Mouse (Mus musculus): ENCODE results near the gene Pfdn6.
"Not testable (repeated sequence)": the region's sequence is repeated elsewhere in the genome, so short reads cannot be mapped to it uniquely, and the experiment has no call there.

Gene Pfdn6

DNA sequence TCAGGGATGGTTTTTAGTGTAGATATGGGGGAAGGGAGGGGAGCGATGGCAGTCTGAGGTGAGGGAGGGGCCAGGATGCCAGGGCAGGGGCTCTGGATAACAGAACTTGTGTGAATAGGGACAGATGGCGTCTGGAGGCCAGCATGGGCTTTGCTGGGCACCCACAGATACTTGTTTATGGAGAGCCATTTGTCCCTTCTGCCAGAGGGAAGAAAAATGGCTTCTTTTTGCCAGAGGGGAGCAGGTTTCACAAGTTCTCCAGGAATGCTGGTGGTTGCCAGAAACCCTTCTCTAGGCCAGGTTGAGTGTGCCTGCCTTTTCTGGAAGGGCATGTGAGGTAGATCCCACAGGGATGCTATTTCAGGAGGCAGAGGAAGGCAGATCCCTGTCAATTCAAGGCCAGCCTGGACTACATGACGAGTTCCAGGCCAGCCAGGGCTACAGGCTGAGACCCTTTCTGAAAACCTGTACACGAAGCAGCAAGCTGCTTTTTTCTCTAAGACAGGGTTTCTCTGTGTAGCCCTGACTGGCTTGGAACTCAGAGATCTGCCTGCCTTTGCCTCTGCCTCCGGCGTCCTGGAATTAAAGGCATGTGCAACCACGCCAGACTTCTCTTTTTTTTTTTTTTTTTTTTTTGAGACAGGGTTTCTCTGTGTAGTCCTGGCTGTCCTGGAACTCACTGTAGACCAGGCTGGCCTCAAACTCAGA, 39.7 kb downstream of the Pfdn6 start:
- in situ Hi-C loops (cut with MseI, MboI), result no loop called here

DNA sequence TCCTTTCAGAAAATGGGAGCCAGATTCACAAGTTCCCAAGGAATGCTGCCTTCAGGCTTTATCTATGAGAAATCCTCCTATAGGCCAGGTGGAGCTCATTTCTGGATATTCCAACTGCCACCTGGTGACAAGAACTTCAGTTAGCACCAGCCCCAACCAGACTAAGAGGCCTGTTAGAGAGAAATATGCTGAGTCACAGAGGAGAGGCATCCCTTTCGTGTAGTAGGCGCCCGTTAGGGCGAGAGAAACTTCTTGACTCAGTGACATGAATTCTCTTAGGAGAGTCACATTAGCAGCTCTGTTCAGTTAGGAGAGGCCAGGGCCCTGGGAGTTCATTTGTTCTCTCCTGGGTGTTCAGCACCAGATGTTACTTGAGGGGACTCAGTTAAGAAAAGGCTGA, 40.5 kb downstream of the Pfdn6 start:
- in situ Hi-C loops (cut with MseI, MboI), result no loop called here

DNA sequence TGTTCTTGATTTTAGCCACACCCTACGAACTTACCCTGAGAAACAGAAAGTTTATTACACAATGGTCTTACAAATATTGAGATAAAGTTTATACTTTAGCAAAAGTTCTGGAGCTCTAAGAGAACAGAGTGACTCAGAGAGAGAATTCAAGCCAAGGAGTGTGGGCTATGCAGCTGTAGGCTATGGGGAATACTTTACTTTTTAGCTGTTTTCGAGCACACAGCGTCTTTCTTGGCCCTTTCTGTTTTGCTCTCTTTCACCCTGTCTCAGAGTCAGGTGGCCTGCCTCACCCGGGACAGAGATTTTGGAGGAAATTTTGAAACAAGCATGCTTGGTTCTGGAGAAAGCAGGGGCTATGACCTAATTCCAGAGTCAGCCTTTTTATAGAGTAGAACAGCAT, 42.0 kb downstream of the Pfdn6 start:
- in situ Hi-C loops (cut with MseI, MboI), result not testable (repeated sequence)

DNA sequence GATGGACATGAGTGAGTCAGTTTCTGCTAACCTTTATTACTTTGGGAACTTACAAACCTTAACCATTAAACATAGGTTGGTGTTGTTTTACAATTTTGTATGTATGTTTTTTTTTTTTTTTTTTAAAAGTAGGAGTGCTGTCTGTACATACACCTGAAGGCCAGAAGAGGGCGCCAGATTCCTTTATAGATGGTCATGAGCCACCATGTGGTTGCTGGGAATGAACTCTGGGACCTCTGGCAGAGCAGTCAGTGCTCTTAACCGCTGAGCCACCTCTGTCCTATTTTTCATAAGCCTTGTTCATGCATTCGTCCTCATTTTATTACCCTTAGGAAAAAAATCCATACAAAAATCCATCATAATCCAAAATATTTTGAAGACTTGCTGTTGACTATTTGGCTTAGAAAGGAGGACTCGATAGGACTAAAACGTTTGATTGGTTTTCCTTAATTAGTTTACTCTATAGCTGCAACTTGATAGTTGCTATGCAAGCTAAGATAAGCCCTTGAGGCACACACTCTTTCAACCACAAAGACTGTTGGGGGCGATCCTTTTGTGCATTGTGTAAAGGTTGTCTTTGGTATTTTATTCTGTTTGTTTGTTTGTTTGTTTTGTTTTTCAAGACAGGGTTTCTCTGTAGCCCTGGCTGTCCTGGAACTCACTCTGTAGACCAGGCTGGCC, 42.9 kb downstream of the Pfdn6 start:
- in situ Hi-C loops (cut with MseI, MboI), result no loop called here

DNA sequence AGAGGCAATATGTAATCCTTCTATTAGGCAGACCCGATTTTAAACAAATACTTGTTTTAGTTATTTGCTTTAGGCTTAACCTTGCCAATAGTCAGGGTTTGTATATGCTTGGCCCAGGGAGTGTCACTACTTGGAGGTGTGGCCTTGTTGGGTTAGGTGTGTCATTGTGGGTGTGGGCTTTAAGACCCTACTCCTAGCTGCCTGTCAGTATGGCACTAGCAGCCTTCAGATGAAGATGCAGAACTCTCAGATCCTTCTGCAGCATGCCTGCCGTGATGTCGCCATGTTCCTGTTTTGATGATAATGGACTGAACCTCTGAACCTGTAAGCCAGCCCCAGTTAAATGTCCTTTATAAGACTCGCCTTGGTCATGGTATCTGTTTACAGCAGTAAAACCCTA, 47.1 kb downstream of the Pfdn6 start:
- in situ Hi-C loops (cut with MseI, MboI), result not testable (repeated sequence)

DNA sequence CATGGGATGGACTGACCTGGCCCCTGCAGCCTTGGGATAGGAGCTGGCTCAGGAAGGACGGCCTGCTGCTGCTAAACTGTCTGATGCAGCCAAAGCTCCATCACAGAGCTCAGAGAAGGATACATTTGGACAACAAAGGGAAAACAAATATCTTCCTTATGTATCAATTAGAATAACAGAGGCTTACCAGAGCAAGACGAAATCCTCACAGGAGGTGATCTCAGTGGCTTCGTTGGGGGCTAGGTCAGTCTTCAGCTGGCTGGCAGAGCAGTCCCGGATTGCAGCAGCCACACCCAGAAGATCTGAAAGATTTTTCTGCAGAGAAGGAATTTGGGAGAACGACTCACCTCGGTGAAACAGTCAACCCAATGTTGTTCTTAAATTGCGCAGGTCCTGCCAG, 47.7 kb downstream of the Pfdn6 start:
- in situ Hi-C loops (cut with MseI, MboI), result no loop called here

DNA sequence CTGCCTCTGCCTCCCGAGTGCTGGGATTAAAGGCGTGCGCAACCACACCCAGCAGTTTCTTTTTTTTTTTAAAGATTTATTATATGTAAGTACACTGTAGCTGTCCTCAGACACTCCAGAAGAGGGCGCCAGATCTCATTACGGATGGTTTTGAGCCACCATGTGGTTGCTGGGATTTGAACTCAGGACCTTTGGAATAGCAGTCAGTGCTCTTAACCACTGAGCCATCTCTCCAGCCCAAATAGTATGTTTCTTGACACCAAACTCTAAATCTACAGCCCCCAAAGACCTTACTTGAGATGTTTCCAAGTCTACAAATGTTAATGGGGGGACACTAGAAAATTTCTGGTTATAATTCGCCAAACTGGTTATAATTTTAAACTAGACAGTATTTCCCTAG, 48.3 kb downstream of the Pfdn6 start:
- in situ Hi-C loops (cut with MseI, MboI), result not testable (repeated sequence)

DNA sequence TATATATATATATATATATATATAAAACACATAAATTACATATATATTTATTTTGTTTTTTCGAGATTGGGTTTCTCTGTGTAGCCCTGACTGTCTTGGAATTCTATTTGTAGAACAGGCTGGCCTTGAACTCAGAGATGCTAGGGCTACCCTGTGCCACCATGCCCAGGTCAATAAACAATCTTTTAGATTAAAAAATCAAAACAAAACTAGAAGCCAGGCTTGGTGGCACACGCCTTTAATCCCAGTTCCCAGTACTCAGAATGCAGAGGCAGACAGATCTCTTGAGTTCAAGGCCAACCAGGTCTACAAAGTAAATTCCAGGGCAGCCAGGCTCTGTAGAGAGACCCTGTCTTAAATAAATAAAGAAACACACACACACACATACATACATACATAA, 48.8 kb downstream of the Pfdn6 start:
- in situ Hi-C loops (cut with MseI, MboI), result no loop called here

DNA sequence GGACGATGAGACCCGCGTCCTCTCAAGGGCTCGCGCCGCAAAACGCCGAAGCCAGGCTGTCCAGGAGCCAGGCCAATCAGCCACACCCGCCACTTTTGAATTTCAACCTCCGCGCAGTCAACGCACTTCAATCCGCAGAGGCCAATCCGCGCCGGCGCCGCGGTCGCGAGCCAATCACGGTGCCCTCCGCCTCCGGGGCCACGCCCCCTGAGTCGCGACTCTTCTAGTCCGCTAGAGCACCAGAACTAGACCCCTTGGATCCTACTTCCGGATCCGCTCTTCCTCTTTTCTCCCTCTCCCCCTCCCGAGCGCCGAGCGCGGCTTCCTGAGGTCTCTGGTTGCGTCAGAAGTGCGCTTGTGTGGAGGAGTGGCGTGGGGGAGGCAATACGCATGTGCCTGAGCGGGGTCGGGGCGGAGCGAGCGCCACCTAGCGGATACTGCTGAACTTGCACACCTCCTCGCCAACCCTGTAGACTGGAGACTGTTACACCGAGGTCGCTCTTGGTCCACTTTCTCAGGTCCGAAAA, 49.5 kb downstream of the Pfdn6 start, which contains the start of gene Kifc1:
Gene Kifc1 (minus strand): TSS at position 129 of the 527 bp plus-strand sequence.
- in situ Hi-C loops (cut with MseI, MboI), result no loop called here

DNA sequence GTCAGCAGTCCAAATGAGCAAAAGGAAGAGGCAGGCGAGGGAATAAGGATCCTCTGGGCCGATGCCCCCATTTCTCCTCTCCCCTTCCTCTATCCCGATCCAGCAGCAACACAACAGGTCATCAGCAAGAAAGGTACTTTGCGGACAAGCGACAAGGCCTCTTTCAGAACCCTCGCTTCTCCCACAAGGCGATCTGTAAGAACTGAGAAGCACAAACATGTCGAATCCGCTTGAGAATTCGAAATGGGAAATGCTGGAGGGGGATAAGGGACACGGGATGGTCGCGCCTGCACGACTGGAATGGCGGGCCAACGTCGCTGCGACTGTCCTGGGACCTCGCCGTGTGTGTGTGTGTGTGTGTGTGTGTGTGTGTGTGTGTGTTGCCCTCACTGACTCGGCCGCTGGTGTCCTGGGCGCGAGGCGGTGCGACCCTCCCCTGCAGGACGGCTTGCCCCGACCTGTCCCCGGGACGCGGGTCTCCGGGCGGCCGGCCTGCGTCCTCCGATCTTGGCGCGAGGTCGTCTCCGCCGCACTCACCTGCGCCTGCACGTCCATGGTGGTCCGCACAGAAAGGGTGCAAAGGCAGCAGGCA, 50.1 kb downstream of the Pfdn6 start:
- in situ Hi-C loops (cut with MseI, MboI), result not testable (repeated sequence)
